Mouse (Mus musculus) adrenal gland, adult 8-10 months (tissue): ENCODE results near the gene Pdhx. TPM values are rescaled to one million over a fixed set of nuclear protein-coding genes. Genes with fewer than 3 reads are reported as not detected.

Experiments used
- DNase-seq: peaks from one replicate; pipeline ENCODE4 v3.0.0; 2022
- total RNA-seq, 4 experiments: library from RNA; stranded (reverse); gene quantifications; 2 replicates each; pipeline ENCODE4 v1.2.4; 2022

Pdhx gene
- total RNA-seq, 4 experiments from 2014 or later = 64.2 to 136 (median 95.8) TPM

DNA sequence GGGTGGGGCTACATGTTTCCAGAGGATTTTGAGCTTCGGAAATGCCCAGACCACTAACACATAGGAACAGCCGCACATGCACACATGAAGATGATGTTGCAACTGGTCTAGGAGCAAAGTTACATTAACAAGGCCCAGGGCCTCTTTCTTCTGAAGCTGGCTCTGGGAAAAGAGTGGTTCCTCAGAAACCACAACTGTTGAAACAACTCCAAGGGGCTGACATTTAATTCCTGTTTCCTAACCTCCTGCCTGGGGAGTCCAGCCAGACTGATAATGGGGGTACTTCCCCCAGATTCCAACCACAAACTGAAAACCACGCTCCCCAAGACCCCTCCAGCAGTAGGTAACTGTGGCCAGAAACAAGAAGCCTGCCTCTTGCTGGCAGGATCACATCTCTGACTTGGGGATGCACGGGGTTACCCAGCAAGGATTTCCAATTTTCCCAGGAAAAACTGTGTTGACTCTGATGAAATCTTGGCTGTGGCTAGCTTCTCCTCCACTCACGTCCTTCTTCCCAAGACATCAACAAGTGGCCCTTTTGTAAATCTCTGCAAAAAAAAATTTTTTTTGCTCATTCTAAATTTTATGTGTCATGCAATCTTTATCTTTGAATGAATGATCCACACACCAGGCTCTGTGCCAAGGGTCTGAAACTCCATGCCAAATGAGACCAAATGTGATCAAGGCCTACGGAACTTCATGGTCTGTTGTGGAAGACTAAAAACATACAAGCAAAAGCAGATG lies 86.2 kb downstream of the Pdhx start:
- peak; percentile 68 for DNase-seq

DNA sequence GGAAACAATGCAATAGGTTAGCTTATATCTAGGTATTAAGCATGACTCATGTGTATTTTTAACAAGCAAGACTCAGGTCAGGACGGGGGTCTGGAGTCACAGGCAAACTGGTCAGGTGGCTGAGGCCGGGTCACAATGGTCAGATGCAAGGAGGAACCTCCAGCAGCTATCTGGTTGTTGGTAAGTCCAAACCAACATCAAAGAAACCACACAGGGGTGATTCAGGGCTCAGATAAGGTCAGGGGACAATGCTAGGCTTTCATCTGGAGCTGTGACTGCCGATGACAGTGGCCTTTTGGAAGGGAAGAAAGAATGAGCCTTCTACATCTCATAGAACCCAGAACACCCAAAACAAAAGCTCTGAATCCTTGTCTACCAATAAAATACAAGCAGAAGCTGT lies 86.9 kb downstream of the Pdhx start:
- no peak for DNase-seq

DNA sequence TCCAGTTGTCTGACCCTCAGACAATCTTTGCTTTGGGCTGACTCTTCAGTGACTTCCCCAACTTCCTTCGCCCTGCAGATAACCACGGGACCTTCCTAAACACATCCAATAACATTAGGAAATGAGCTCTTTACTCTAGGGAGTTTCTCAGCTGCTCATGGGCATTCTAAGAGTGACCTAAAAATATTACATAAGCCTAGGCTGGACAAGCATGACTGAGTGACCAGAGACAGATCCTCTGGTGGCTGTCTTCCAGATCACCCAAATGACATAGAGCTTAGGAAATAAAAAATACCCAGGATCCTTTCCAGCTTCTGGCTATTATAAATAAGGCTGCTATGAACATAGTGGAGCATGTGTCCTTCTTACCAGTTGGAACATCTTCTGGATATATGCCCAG lies 90.5 kb downstream of the Pdhx start:
- DNase-seq = no peak

DNA sequence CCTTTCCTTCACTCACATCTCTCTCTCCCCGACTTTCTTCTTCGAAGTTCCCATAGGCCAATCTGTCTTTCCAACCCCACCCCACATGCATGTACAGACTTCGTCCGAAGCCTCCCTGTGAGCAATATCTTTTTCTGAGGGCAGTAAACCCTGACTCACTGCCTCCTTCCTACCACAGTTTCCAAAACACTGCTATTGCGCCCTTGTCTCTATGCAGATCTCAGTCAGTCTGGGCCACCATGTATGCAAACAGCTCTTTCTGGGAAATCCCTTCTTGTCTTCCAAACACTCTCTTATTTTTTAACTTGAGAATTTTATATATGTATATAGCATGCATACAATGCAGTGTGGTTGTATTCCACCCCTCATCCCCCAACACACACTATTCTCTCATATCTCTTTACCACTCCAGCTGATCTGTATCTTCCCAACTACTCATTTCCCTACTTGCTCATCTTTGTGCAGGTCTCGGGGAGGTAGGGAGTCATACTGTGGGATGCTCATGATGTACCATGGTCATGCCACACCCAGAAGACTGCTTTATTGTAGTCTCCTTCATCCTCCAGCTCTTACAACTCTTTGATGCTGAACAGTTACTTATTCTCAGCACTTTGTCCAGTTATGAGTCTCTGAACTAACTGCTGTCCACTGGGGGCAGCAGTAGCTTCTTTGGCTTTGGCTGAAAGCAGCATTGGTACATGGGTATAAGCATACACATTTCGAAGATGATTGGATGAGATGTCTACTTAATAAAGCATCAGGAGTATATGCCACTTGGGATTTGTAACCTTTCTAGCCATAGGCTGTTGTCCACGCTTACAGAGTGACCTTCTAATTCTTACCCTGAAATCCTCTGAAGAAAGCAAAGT lies 91.6 kb downstream of the Pdhx start:
- DNase-seq = no peak

DNA sequence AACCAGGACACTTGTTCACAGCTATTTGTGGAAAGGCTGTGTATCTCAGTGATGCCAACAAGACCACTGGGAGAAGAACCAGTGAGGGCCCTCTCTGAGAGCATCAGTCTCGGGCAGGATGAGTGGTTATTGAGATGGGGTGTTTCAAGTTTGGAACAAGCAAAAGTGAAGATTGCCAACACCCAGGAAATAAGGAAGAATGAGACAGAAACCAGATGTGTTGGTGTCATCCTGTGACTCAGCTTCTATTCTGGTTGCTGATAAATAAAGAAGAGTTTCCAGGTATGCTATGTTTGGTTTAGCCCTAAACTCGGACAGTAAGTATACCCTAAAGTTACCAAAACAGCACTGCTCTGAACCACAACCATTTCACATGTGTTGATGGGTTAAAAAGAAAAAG lies 92.4 kb downstream of the Pdhx start:
- no peak for DNase-seq

DNA sequence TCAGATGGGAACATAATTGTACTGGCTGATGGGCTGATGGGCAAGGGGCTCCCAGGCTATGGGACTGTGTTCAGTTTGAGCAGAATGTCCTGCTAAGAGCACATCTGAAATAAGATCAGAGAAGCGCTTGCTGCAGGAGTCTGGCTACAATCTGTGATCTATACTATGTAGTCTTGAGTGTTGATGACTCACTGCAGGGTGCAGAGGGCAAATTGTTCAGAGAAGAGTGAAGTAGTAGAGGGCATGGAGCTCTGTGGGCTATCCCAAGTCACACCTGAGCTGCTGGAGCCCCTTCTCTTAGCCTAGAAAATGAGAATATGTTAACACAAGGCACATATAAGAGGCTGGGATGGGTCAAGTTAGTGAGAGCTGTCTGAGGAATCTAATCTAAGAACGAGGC lies 93.8 kb downstream of the Pdhx start:
- no peak for DNase-seq

DNA sequence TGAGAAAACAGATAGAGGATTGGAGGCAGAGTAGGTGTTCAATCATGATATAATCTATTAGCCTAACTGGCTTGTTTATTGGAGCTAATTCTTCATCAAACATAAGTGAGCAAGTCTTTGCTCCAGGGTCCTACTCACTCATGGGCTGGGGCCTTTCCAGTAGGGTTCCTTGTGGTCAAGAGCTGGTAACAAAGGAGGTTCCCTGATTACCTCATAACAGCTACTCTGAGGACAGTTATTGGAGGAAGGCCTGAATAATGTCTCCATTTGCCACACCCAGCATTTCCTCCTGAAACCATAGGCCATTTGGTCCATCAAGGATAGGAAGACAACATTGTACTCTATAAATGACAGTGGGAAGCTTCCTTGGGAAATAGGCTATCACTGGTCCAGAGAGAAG lies 94.2 kb downstream of the Pdhx start:
- no peak for DNase-seq

DNA sequence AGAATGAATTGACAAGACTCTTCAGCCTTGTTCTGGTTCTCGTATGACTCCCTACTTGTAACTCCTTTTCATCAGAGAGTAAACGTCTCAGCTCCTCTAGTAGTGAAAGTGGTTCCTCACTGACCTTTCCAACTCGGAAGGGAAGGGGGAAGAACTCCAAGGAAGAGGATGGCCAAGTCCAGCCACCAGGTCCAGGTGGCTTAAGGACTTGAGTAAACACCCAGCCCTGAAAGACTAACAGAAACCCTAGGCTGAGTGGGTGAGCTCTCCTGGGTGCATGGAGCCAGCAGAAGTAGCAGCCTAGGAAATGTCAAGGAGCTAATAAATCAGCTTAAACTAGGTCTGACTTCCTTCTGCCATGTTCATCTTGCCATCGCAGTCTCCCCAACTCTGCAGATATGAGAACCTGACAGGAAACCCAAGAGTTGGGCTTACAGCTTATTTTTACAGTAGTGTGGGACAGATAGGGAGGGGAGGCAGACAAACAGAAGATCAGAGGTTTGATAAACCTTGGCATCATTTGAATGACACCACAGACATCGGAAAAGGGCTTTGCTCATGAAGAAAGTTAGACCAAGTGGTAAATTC lies 97.9 kb downstream of the Pdhx start:
- DNase-seq = no peak

DNA sequence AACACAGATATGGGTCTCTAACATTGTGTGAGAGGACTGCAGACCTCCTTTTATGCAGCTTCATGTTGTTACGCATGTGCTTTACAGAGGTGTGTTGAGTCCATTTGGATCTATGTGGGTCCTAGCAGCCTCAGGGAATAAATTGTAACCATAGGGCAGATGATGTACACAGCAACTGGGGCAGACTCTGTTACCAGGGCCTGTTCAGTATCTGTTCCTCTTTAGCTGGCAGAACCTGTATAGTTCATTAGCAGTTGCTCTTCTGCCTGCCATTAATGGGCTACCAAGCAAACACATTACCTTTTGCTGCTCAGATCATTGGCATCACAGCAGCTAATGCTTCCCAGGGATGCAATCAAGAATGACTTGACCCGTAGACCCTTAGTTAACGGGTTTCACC lies 100.2 kb downstream of the Pdhx start:
- DNase-seq = no peak

DNA sequence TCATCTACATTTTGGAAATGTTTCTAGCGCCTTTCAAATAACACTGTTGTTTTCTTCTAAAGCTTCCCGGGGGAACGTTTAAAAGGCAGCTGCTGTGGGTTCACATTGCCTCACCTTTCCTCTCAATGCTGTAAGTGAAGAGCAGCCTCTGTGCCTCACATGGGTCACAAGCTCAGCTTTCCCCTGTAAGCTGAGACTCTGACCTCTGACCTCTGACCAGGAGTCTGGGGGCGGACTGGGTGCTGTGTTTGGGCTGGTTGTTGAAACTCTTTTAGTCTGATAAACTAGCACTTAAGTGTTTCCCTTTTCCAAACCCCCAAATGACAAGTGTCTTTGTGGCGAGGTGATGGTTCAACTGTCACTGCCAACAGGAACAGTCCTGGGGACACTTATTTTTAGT lies 100.7 kb downstream of the Pdhx start:
- DNase-seq = no peak

DNA sequence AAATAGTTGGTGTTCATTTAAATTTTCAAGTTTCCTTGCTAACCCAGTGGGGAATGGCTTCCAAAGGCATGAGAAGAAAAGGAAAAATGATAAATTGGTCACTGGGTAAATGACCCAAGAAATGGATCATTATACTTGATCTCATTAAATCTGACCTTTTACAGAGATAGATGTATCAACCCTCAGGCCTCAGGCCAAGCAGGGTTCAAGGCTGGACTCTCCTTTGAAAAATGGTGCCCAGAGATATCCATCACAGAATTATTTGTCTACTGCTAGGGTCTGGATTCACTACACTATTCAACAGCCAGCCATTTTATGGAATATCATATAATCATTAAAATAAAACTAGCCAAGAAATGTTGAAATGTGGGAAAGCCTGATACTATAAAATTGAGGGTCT lies 101.4 kb downstream of the Pdhx start:
- DNase-seq = peak; percentile 21

Other genes with a start within 250 kb of the Pdhx start
- 10 to 100 TPM; 38.3 to 83.6 (median 56.9) TPM for gene Cd44, start 171.8 kb downstream of the Pdhx start, total RNA-seq
- 10 to 100 TPM; 31.6 to 49.1 (median 41.3) TPM for gene Apip, start 162 bp upstream of the Pdhx start, total RNA-seq
- gene Ehf, start 229.8 kb upstream of the Pdhx start, total RNA-seq = under 1 TPM in 2 of 4 experiments, not detected in 2; 0.35 to 0.84 TPM